Mouse (Mus musculus) limb, embryonic 11.5 days (tissue): ENCODE results near the gene Plcb1. TPM values are rescaled to one million over a fixed set of nuclear protein-coding genes. Genes with fewer than 3 reads are reported as not detected.
A peak's percentile ranks its signal among the peaks of the same experiment; 100 is the strongest.

Experiments used
- ATAC-seq: fragments of 200-750 bp; cut with Nextera tagmentation; 2 replicates; pipeline ENCODE4 v1.8.0; 2017; ENCODE audit warnings: low read depth; ENCODE audit not compliant: insufficient number of reproducible peaks, low FRiP score, low TSS enrichment
- DNase-seq: peaks from one replicate; pipeline ENCODE4 v3.0.0-alpha.2; 2015; ENCODE audit warnings: low spot score
- H3K27ac ChIP-seq: fragments of 300-500 bp; sonication (generic); replicated peaks from 2 replicates; pipeline ENCODE4 v1.5.1; 2014; ENCODE audit warnings: low read depth, mild to moderate bottlenecking, low read length
- H3K27me3 ChIP-seq: fragments of 300-500 bp; sonication (generic); 2 replicates; pipeline ENCODE4 v1.6.1; 2014; ENCODE audit warnings: mild to moderate bottlenecking, low read length, mixed read lengths; ENCODE audit not compliant: control insufficient read depth, insufficient read depth
- H3K36me3 ChIP-seq: fragments of 300-500 bp; sonication (generic); 2 replicates; pipeline ENCODE4 v1.6.1; 2014; ENCODE audit warnings: mild to moderate bottlenecking, low read length, moderate library complexity, mixed read lengths; ENCODE audit not compliant: control insufficient read depth, insufficient read depth
- H3K4me1 ChIP-seq: fragments of 300-500 bp; sonication (generic); 2 replicates; pipeline ENCODE4 v1.6.1; 2014; ENCODE audit warnings: low read length, mixed read lengths; ENCODE audit not compliant: control insufficient read depth, insufficient read depth
- H3K4me2 ChIP-seq: fragments of 300-500 bp; sonication (generic); 2 replicates; pipeline ENCODE4 v1.6.1; 2014; ENCODE audit warnings: low read depth, mild to moderate bottlenecking, moderate library complexity; ENCODE audit not compliant: severe bottlenecking
- H3K4me3 ChIP-seq: fragments of 300-500 bp; sonication (generic); 2 replicates; pipeline ENCODE4 v1.5.1; 2014; ENCODE audit warnings: low read depth, low read length
- H3K9ac ChIP-seq: fragments of 300-500 bp; sonication (generic); 2 replicates; pipeline ENCODE4 v1.6.1; 2014; ENCODE audit warnings: mild to moderate bottlenecking, low read length
- H3K9me3 ChIP-seq: fragments of 300-500 bp; sonication (generic); 2 replicates; pipeline ENCODE4 v1.6.1; 2016; ENCODE audit warnings: low read length; ENCODE audit not compliant: control insufficient read depth
- WGBS: fragments of 180-500 bp; shearing (Covaris S2); extraction: QIAGEN DNeasy Blood & Tissue Kit; methylation state at CpG from one replicate; pipeline ENCODE4 v1.1.7; 2014; 5-methylcytosine and 5-hydroxymethylcytosine counted together
- polyA plus RNA-seq: library from polyadenylated mRNA; unstranded; fragments of >200 nt; fragmentation: Nextera tagmentation; extraction: Ambion mirVana; gene quantifications from 2 replicates; pipeline ENCODE4 v1.2.1, GENCODE M21; 2014

Plcb1 gene
- polyA plus RNA-seq, 1 experiment from 2014 or later: 10.4 TPM

- peaks cover 8% of the 10 kb centered on the region; the same call in 1 of the 2 replicates for H3K4me1 ChIP-seq
- no peak for ATAC-seq
- H3K4me3 ChIP-seq: no peak overlapping the region
- DNase-seq: no peak
- no peaks in the 10 kb centered on the region for H3K27me3 ChIP-seq
- no peak overlapping the region for H3K9ac ChIP-seq
- H3K27ac ChIP-seq: no peak overlapping the region
- WGBS: 65% methylated on average over 6 of the region's 6 CpGs
- H3K36me3 ChIP-seq: no peaks in the 10 kb centered on the region
- no peaks in the 10 kb centered on the region for H3K9me3 ChIP-seq
- H3K4me2 ChIP-seq: no peak overlapping the region
Measured at GRCm38 (mm10) chr2:135015501-135015900, 229.6 kb downstream of the Plcb1 start.

- no peak for ATAC-seq
Measured at GRCm38 (mm10) chr2:135018275-135018674, 232.4 kb downstream of the Plcb1 start.

GRCm38 (mm10) chr2:135018708-135019107 is 232.8 kb downstream of the Plcb1 start:
- DNase-seq (no peak), ATAC-seq (peak; percentile 52; the same call in 1 of the 2 replicates)
- H3K4me3 ChIP-seq: no peak overlapping the region
- H3K4me1 ChIP-seq: peaks cover 8% of the 10 kb centered on the region; the same call in 1 of the 2 replicates
- H3K4me2 ChIP-seq: no peak overlapping the region
- H3K36me3 ChIP-seq: no peaks in the 10 kb centered on the region
- H3K9me3 ChIP-seq: no peaks in the 10 kb centered on the region
- no peak overlapping the region for H3K27ac ChIP-seq
- no peak overlapping the region for H3K9ac ChIP-seq
- no peaks in the 10 kb centered on the region for H3K27me3 ChIP-seq
- 76% methylated on average over 2 of the region's 2 CpGs for WGBS

More at GRCm38 (mm10) chr2:135018275-135018674, 232.4 kb downstream of the Plcb1 start:
- H3K9ac ChIP-seq: no peak overlapping the region
- WGBS: 49% methylated on average over 1 of the region's 1 CpGs
- no peak overlapping the region for H3K4me3 ChIP-seq
- no peak overlapping the region for H3K4me2 ChIP-seq
- no peaks in the 10 kb centered on the region for H3K27me3 ChIP-seq
- no peaks in the 10 kb centered on the region for H3K36me3 ChIP-seq
- peak; percentile 36 for DNase-seq
- no peak overlapping the region for H3K27ac ChIP-seq
- H3K9me3 ChIP-seq: no peaks in the 10 kb centered on the region
- peaks cover 8% of the 10 kb centered on the region; the same call in 1 of the 2 replicates for H3K4me1 ChIP-seq

- Histone ChIP-seq H3K9ac (no peak overlapping the region), H3K4me1 (peaks cover 8% of the 10 kb centered on the region; the same call in 1 of the 2 replicates), H3K4me2 (no peak overlapping the region), H3K36me3 (no peaks in the 10 kb centered on the region), H3K9me3 (no peaks in the 10 kb centered on the region), H3K27ac (no peak overlapping the region), H3K4me3 (no peak overlapping the region), H3K27me3 (no peaks in the 10 kb centered on the region)
- ATAC-seq (no peak), DNase-seq (no peak)
- 93% methylated on average over 1 of the region's 1 CpGs for WGBS
Measured at GRCm38 (mm10) chr2:135019588-135019987, 233.7 kb downstream of the Plcb1 start.

DNA sequence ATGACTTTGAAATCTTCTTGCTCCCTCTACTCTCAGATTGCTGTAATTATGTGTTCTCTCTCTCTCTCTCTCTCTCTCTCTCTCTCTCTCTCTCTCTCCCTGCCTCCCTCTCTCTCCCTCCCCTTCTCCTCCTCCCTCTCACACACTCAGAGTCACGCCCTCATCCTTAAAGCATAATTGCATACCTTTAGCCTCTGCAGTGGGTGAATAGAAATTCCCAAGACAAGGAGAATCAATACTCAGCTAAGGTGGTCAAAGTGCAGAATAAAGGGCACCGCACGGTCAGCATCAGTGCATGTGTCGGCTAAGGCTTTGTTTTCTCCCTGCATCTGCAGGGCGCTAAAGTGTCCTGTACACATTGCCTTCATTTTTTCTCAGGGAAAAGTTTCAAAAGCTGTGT is 243.4 kb downstream of the Plcb1 start:
- H3K4me1 ChIP-seq: peaks cover 9% of the 10 kb centered on the region; the same call in 1 of the 2 replicates
- DNase-seq (no peak), ATAC-seq (no peak)
- no peak overlapping the region for H3K27ac ChIP-seq
- 51% methylated on average over 5 of the region's 5 CpGs for WGBS
- H3K36me3 ChIP-seq: no peaks in the 10 kb centered on the region
- no peaks in the 10 kb centered on the region for H3K9me3 ChIP-seq
- no peak overlapping the region for H3K4me2 ChIP-seq
- H3K4me3 ChIP-seq: no peak overlapping the region
- H3K27me3 ChIP-seq: no peaks in the 10 kb centered on the region
- no peak overlapping the region for H3K9ac ChIP-seq

GRCm38 (mm10) chr2:135029700-135030099 is 243.8 kb downstream of the Plcb1 start:
- no peak overlapping the region for H3K9ac ChIP-seq
- no peak overlapping the region for H3K27ac ChIP-seq
- H3K4me1 ChIP-seq: peaks cover 9% of the 10 kb centered on the region; the same call in 1 of the 2 replicates
- DNase-seq (no peak), ATAC-seq (no peak)
- no peaks in the 10 kb centered on the region for H3K36me3 ChIP-seq
- no peak overlapping the region for H3K4me3 ChIP-seq
- no peak overlapping the region for H3K4me2 ChIP-seq
- no peaks in the 10 kb centered on the region for H3K9me3 ChIP-seq
- no peaks in the 10 kb centered on the region for H3K27me3 ChIP-seq
- WGBS: 56% methylated on average over 6 of the region's 6 CpGs

DNA sequence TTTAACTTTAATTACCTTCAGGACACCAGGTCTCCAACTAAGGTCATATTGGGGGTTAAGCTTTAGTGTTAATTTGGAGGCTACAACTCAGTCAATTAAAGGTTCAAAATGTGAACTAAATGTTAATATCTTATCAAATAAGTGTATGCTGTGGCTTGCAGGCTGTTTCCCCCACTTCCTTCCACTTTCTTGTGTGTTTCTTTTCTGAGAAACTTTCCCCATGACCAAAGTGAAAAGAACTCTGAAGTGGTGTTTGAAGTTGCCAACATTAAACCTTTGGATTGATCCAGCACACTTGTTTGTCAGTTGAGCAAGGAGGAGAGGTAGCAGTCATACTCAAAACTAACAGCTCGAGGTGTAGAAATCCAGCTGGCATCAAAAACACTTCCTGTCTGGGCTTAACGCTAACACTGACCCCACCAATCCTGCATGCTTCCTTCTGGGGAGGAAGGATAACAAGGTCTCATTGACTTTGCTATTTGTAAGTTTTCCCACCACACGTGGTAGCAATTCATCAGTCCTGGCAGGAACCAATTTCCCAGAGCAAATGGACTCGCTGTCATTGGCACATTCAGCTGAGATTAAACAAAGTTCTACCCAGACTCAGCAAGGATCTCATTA is 249.9 kb downstream of the Plcb1 start:
- DNase-seq (peak; percentile 64), ATAC-seq (peak; percentile 52)
- Histone ChIP-seq H3K9me3 (no peaks in the 10 kb centered on the region), H3K4me3 (no peak overlapping the region), H3K4me2 (no peak overlapping the region), H3K4me1 (0 out of 2 replicates have a peak, but pooled peaks cover 3% of the 10 kb centered on the region), H3K36me3 (no peaks in the 10 kb centered on the region), H3K27ac (peak overlapping the region; percentile 3; the same call in 1 of the 2 replicates), H3K9ac (no peak overlapping the region), H3K27me3 (no peaks in the 10 kb centered on the region)
- WGBS: 6% methylated on average over 4 of the region's 4 CpGs

- Histone ChIP-seq H3K9me3 (no peaks in the 10 kb centered on the region), H3K4me2 (no peak overlapping the region), H3K36me3 (no peaks in the 10 kb centered on the region), H3K9ac (no peak overlapping the region), H3K4me1 (no peaks in the 10 kb centered on the region), H3K27ac (no peak overlapping the region), H3K27me3 (0 out of 2 replicates have a peak, but pooled peaks cover 2% of the 10 kb centered on the region), H3K4me3 (no peak overlapping the region)
- ATAC-seq (no peak), DNase-seq (no peak)
- WGBS: 92% methylated on average over 2 of the region's 2 CpGs
Measured at GRCm38 (mm10) chr2:135048791-135049190, 262.9 kb downstream of the Plcb1 start.
